Mouse (Mus musculus): Measurements from ENCODE around the gene Igf1r.

DNA sequence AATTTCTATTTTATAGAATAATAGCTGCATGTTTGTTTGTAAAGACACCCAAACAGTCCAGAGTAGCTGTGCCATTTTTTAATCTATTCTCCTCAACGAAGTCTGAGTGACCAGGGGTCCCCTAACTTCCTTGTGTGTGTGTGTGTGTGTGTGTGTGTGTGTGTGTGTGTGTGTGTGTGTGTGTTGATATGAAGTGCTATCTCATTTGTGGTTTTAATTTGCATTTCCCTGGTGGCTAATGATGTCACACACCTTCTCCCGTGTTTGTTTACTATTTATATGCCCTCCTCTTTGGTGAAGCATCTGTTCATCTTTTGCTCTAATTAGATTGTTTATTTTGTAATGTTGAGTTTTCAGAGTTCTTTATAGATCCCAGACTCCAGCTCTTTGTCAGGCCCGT is 117.4 kb downstream of the Igf1r start:
- no peak for TF ChIP-seq CTCF (IDR thresholded peaks at IDR 0.05; ENCODE audit: control insufficient read depth, insufficient read depth, insufficient read length)
- TF ChIP-seq USF1 (IDR thresholded peaks at IDR 0.05; ENCODE audit: low read depth): no peak
- no peak for TF ChIP-seq MYOG (IDR thresholded peaks at IDR 0.05; ENCODE audit: control insufficient read depth, extremely low read depth, insufficient read length)
- no peak for TF ChIP-seq MAX (IDR thresholded peaks at IDR 0.05)
- TF ChIP-seq CEBPB (IDR thresholded peaks at IDR 0.05; ENCODE audit: low read depth): no peak
